Mouse (Mus musculus): ENCODE results near the gene Olfr1303. TPM values are rescaled to one million over a fixed set of nuclear protein-coding genes. Genes with fewer than 3 reads are reported as not detected.

The Olfr1303 gene
- not detected for total RNA-seq (2021)
- long read RNA-seq, experiment 1 = 0 reads
- long read RNA-seq, experiment 2 = 0 reads

DNA sequence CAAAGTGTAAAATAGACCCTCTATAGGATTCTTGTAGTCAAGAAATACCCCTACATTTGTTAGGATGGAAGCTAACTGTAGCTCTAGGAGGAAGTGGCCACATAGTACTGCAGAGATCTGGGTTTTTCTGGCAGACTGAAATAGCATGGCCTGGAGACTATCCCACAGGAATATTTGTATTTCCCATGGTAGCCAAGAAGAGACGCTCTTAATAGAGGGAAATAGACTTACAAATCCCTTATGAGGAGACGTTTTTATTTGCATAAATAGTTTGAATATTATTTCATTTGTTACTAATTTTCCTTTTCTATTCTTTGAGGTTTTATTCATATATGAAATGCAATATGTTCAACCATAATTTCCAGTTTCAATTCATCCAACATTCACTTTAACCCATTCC is at the start of gene Olfr1303:
Olfr1303 (minus strand) TSS at position 101 of the 400 bp plus-strand sequence.
- DNase-seq (ENCODE audit: extremely low spot score in 1 of 2, low spot score in 2 of 2) = no peak
- no peak within 1 kb of the TSS for H3K27ac ChIP-seq
- H3K4me3 ChIP-seq = no peak within 1 kb of the TSS
- no peak for TF ChIP-seq CTCF (IDR thresholded peaks at IDR 0.05)
- intact Hi-C loops (cut with DNase I) = no loop called here

DNA sequence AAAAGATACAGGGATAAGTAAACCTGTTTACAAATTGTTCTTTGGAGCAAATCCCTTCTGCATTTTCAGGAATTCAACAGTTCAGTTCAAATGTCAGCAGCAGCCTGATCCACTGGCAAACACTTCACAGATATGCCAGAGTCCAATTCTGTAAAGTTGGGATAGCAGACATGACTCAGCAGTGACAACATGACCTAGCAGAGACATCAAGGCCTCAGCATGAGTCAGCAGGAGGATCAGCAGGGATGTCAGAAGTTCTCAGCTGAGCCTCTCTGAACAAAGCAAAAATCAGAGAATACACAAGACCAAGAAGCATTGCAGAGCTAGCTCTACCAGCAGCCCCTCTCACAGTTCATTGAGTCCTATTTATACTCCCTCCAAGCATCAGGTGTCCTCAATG is 7.2 kb downstream of the Olfr1303 start:
- no peak for DNase-seq (ENCODE audit: extremely low spot score in 1 of 2, low spot score in 2 of 2)
- H3K27ac ChIP-seq = no peak overlapping the region
- H3K4me3 ChIP-seq = no peak overlapping the region
- TF ChIP-seq CTCF (IDR thresholded peaks at IDR 0.05) = no peak
- intact Hi-C loops (cut with DNase I) = no loop called here

DNA sequence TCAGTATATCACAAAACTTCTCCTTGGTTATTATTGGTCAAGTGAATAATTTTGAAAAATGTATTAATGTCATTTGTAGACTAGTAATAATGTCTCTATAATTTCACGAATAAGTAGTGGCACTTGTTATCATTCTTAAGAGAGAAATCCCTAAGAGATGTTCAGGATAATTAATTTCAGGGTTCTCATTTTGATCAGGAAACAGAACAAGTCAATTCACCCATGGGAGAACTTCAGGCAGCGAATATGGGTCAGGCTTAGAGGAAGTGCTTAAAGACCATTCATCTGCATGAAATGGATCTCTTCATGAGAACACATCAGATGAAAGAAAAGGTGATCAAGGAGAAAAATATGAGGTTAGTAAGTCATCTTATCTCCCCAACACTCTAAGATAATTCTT is 43.0 kb downstream of the Olfr1303 start, which contains the start of gene Olfr1302:
Olfr1302 (plus strand) TSS at position 301 of the 400 bp plus-strand sequence.
- Histone ChIP-seq H3K4me3 (no peak within 1 kb of the TSS), H3K27ac (no peak within 1 kb of the TSS)
- intact Hi-C loops (cut with DNase I) = no loop called here
- TF ChIP-seq CTCF (IDR thresholded peaks at IDR 0.05) = no peak
- DNase-seq (ENCODE audit: extremely low spot score in 1 of 2, low spot score in 2 of 2) = no peak

Other genes with a start within 250 kb of the Olfr1303 start
- gene Olfr1297, start 193.8 kb downstream of the Olfr1303 start, total RNA-seq (2021) = not detected
- not detected for gene Olfr1298, start 171.1 kb downstream of the Olfr1303 start, total RNA-seq (2021)
- gene Olfr1299, start 158.9 kb downstream of the Olfr1303 start, total RNA-seq (2021) = not detected
- not detected for gene Olfr1301, start 69.3 kb downstream of the Olfr1303 start, total RNA-seq (2021)
- not detected for gene Olfr1302, start 42.9 kb downstream of the Olfr1303 start, total RNA-seq (2021)
- not detected for gene Olfr1305, start 56.8 kb upstream of the Olfr1303 start, total RNA-seq (2021)
- not detected for gene Olfr1306, start 95.9 kb upstream of the Olfr1303 start, total RNA-seq (2021)
- gene Olfr1307, start 129.1 kb upstream of the Olfr1303 start, total RNA-seq (2021) = under 1 TPM; 0.02 to 0.07 TPM
- gene Olfr1308, start 144.6 kb upstream of the Olfr1303 start, total RNA-seq (2021) = not detected
- not detected for gene Olfr1309, start 169.9 kb upstream of the Olfr1303 start, total RNA-seq (2021)
- gene Olfr1310, start 192.4 kb upstream of the Olfr1303 start, total RNA-seq (2021) = not detected
- not detected for gene Olfr1311, start 204.1 kb upstream of the Olfr1303 start, total RNA-seq (2021)
- gene Olfr1312, start 229.9 kb upstream of the Olfr1303 start, total RNA-seq (2021) = not detected